ENCODE assay signal across 8 mouse cellular contexts in the genomic region with DNA sequence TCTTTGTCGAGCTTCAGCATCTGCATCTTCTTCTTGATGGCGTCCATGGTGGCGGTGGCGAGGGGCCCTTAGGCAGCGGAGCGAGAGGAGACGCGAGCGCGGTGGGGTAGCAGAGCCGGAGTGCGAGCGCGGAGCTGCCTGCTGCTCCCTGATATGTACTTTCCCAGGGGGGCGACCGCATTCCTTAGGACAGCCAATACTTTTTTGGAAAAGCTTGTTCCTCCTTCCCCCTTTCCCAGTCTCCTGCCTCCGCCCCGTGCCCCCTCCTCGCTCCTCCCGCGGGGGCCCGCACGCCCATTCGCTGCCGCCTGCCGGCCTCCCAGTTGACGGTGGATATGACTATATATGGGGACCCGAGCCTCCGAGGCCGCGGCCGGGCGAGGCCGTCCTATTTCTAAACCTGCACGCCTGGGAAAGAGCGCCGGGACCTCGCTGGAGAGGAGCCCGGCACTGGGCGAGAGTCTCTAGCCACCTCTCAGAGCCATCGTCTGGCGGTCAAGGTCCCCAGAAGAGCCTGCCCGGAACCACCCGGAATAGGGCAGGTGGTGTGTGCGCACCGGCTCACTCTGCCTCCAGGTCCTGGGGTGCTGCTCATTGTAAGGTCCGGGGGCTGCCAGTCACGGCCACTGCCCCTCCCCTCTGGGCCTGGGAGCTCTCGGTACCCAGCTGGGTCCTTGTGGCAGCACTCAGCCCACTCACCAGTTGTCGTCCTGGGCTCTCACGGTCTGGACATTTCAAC. TPM values are rescaled to one million over a fixed set of nuclear protein-coding genes. Genes with fewer than 3 reads are reported as not detected.
DNase-seq lines count a peak whose midpoint lies in the region; ATAC-seq and TF ChIP-seq lines count a peak whose summit lies in the region.

A gene (minus strand): TSS at position 321 of the 739 bp plus-strand sequence.

- 0 out of 2 replicates have a peak, but pooled peaks have one; percentile 16 for ATAC-seq in erythroid progenitor cell, adult 5-6 weeks (replicated peaks; ENCODE audit: low FRiP score, poor library complexity, severe bottlenecking)
- peak; percentile 66 for ATAC-seq in heart, embryonic 13.5 days (ENCODE audit: extremely low read depth, insufficient number of reproducible peaks, low FRiP score, low TSS enrichment)
- peak; percentile 77 for ATAC-seq in kidney, embryonic 16.5 days (ENCODE audit: low FRiP score, low TSS enrichment)
- peak; percentile 26 for ATAC-seq in liver, embryonic 12.5 days

- 2% methylated on average over 51 of the region's 51 CpGs for WGBS in bone marrow, adult 2 months
- under 1% methylated on average over 51 of the region's 51 CpGs for WGBS in heart, embryonic 13.5 days
- 2% methylated on average over 50 of the region's 51 CpGs for WGBS in kidney, embryonic 16.5 days
- WGBS in liver, embryonic 12.5 days (ENCODE audit: insufficient replicate concordance), result 2% methylated on average over 51 of the region's 51 CpGs

- H3K4me1 ChIP-seq in bone marrow, adult 2 months (ENCODE audit: control insufficient read depth, insufficient read depth, low read length), result no peaks in the 10 kb centered on the region
- H3K4me1 ChIP-seq in heart, embryonic 13.5 days, result peaks cover 30% of the 10 kb centered on the region
- peaks cover 40% of the 10 kb centered on the region for H3K4me1 ChIP-seq in kidney, embryonic 16.5 days (ENCODE audit: insufficient read depth, low read length)
- H3K4me1 ChIP-seq in liver, embryonic 12.5 days, result peaks cover 45% of the 10 kb centered on the region

- peaks cover 46% of the 10 kb centered on the region for H3K79me2 ChIP-seq in myocyte (ENCODE audit: control insufficient read depth, insufficient read depth)

- peak; percentile 31 to 43 for DNase-seq in CD8-positive naive resting alpha-beta T cell, adult 2 months (ENCODE audit: low read depth in 2 of 2, low spot score in 2 of 2)
- DNase-seq in testis, postnatal 14 days (ENCODE audit: low spot score), result peak; percentile 79

- peak within 1 kb of the TSS; percentile 93 for H3K4me2 ChIP-seq in heart, embryonic 13.5 days
- H3K4me2 ChIP-seq in kidney, embryonic 16.5 days (replicated peaks; ENCODE audit: low read depth, low read length), result peak within 1 kb of the TSS; percentile 85
- H3K4me2 ChIP-seq in liver, embryonic 12.5 days, result peak within 1 kb of the TSS; percentile 73
- H3K4me2 ChIP-seq in myocyte (ENCODE audit: low read depth), result peak within 1 kb of the TSS; percentile 79

- no peak within 1 kb of the TSS; the same call in 1 of the 2 replicates for H3K27ac ChIP-seq in bone marrow, adult 2 months (ENCODE audit: control insufficient read depth, insufficient read depth, low read depth, low read length, poor library complexity)
- peak within 1 kb of the TSS; percentile 100 for H3K27ac ChIP-seq in heart, embryonic 13.5 days (replicated peaks)
- H3K27ac ChIP-seq in kidney, embryonic 16.5 days (ENCODE audit: low read length), result peak within 1 kb of the TSS; percentile 91
- H3K27ac ChIP-seq in liver, embryonic 12.5 days, result peak within 1 kb of the TSS; percentile 54

- H3K36me3 ChIP-seq in heart, embryonic 13.5 days, result peaks cover 13% of the 10 kb centered on the region
- H3K36me3 ChIP-seq in kidney, embryonic 16.5 days (ENCODE audit: insufficient read depth, low read length), result no peaks in the 10 kb centered on the region
- H3K36me3 ChIP-seq in liver, embryonic 12.5 days, result no peaks in the 10 kb centered on the region
- H3K36me3 ChIP-seq in myocyte (ENCODE audit: control insufficient read depth, insufficient read depth), result peaks cover 4% of the 10 kb centered on the region

- peak within 1 kb of the TSS; percentile 85 for H3ac ChIP-seq in myocyte (ENCODE audit: control insufficient read depth, insufficient read length)

- peak within 1 kb of the TSS; percentile 11 for H3K4me3 ChIP-seq in bone marrow, adult 2 months (replicated peaks; ENCODE audit: control insufficient read depth, low read depth, low read length)
- peak within 1 kb of the TSS; percentile 93 for H3K4me3 ChIP-seq in heart, embryonic 13.5 days
- H3K4me3 ChIP-seq in kidney, embryonic 16.5 days (ENCODE audit: low read length), result peak within 1 kb of the TSS; percentile 65
- H3K4me3 ChIP-seq in liver, embryonic 12.5 days, result peak within 1 kb of the TSS; percentile 56
- peak within 1 kb of the TSS; percentile 99 for H3K4me3 ChIP-seq in myocyte

- TF ChIP-seq POLR2A in bone marrow, adult 2 months (IDR thresholded peaks at IDR 0.05; ENCODE audit: borderline replicate concordance, control insufficient read depth, low read depth, low read length), result peak; percentile 66; the same call in 1 of the 2 replicates
- TF ChIP-seq POLR2A in myocyte (IDR thresholded peaks at IDR 0.05; ENCODE audit: insufficient read length, low read depth), result peak; percentile 93

- peak within 1 kb of the TSS; percentile 100 for H3K9ac ChIP-seq in heart, embryonic 13.5 days
- peak within 1 kb of the TSS; percentile 83 for H3K9ac ChIP-seq in kidney, embryonic 16.5 days (replicated peaks; ENCODE audit: low read length)
- H3K9ac ChIP-seq in liver, embryonic 12.5 days, result peak within 1 kb of the TSS; percentile 58

- H3K9me3 ChIP-seq in heart, embryonic 13.5 days, result no peaks in the 10 kb centered on the region
- no peaks in the 10 kb centered on the region for H3K9me3 ChIP-seq in kidney, embryonic 16.5 days (ENCODE audit: low read length)
- H3K9me3 ChIP-seq in liver, embryonic 12.5 days (replicated peaks), result no peaks in the 10 kb centered on the region

- H3K27me3 ChIP-seq in heart, embryonic 13.5 days (replicated peaks), result 0 out of 2 replicates have a peak, but pooled peaks cover 3% of the 10 kb centered on the region
- H3K27me3 ChIP-seq in kidney, embryonic 16.5 days (ENCODE audit: insufficient read depth, low read length), result no peaks in the 10 kb centered on the region
- peaks cover 83% of the 10 kb centered on the region for H3K27me3 ChIP-seq in liver, embryonic 12.5 days (replicated peaks)
- no peaks in the 10 kb centered on the region for H3K27me3 ChIP-seq in myocyte (ENCODE audit: control insufficient read depth, insufficient read depth, insufficient read length)

- no peak for TF ChIP-seq CTCF in bone marrow, adult 2 months (IDR thresholded peaks at IDR 0.05; ENCODE audit: control insufficient read depth, insufficient read depth, low read length)

TF ChIP-seq in myocyte, 11 proteins besides CTCF, POLR2A, EP300 and RAD21:
- peak; percentile 98 for TF ChIP-seq SRF (IDR thresholded peaks at IDR 0.05; ENCODE audit: control insufficient read depth, insufficient read length, low read depth)
- peak; percentile 14 for TF ChIP-seq E2F4 (IDR thresholded peaks at IDR 0.05; ENCODE audit: insufficient read depth)
- TF ChIP-seq POLR2AphosphoS2 (IDR thresholded peaks at IDR 0.05; ENCODE audit: insufficient read length, low read depth), result peak; percentile 97
- TF ChIP-seq TCF3 (IDR thresholded peaks at IDR 0.05; ENCODE audit: insufficient read length, low read depth), result no peak
- peak; percentile 54 for TF ChIP-seq REST (IDR thresholded peaks at IDR 0.05; ENCODE audit: insufficient read depth, insufficient read length)
- TF ChIP-seq MYOG (IDR thresholded peaks at IDR 0.05; ENCODE audit: control insufficient read depth in 1 of 3, insufficient read depth in 1 of 3, insufficient read length in 2 of 3, low read depth in 2 of 3), result peak in 2 of 3 experiments; percentile 65 to 76
- TF ChIP-seq TCF12 (IDR thresholded peaks at IDR 0.05; ENCODE audit: insufficient read depth, poor library complexity, severe bottlenecking), result no peak
- peak in 2 of 3 experiments; percentile 57 to 59 for TF ChIP-seq MYOD1 (IDR thresholded peaks at IDR 0.05; ENCODE audit: control insufficient read depth in 1 of 3, insufficient read length in 2 of 3, low read depth in 2 of 3)

RNA-seq across cellular contexts. Expression of the gene that starts here (rescaled TPM):
- polyA plus RNA-seq in bone marrow, adult 2 months (2011; ENCODE audit: insufficient read depth, insufficient read length, low replicate concordance, missing spikeins), result 167 and 282 TPM in 2 replicates
- 53.7 and 60.2 TPM in 2 replicates for total RNA-seq in erythroid progenitor cell, adult 5-6 weeks (2015; ENCODE audit: low replicate concordance)
- 68.7 and 75.5 TPM in 2 replicates for total RNA-seq in erythroid progenitor cell, adult 5-6 weeks (2017; ENCODE audit: low replicate concordance)
- 3,954 and 4,354 TPM in 2 replicates for polyA plus RNA-seq in heart, embryonic 13.5 days (2015; fragmentation: Nextera tagmentation; extraction: Ambion mirVana)
- polyA plus RNA-seq in kidney, embryonic 16.5 days (2015; fragmentation: Nextera tagmentation; extraction: Ambion mirVana), result 578 and 635 TPM in 2 replicates
- polyA plus RNA-seq in liver, embryonic 12.5 days (2016; fragmentation: Nextera tagmentation; extraction: Ambion mirVana), result 214 and 225 TPM in 2 replicates
- 1,921 TPM for polyA plus RNA-seq in myocyte (2012; fragmentation: generic; extraction: Trizol)

Comparison
In these comparisons a context has a peak if more than half of its experiments do, and no peak if none do; other contexts are left out.
1. H3K4me3 ChIP-seq: peak in every context shown above with its lines; median percentile 99 in myocyte; 93 in heart, embryonic 13.5 days; 65 in kidney, embryonic 16.5 days; 56 in liver, embryonic 12.5 days; 11 in bone marrow, adult 2 months.
2. ATAC-seq: peak in every context shown above with its lines; median percentile 77 in kidney, embryonic 16.5 days; 66 in heart, embryonic 13.5 days; 26 in liver, embryonic 12.5 days; 16 in erythroid progenitor cell, adult 5-6 weeks.